Mouse (Mus musculus) left cerebral cortex, adult 9 months (tissue): ENCODE data around the gene Pafah1b3.
A peak's percentile ranks its signal among the peaks of the same experiment; 100 is the strongest.
"Not testable (repeated sequence)": the region's sequence is repeated elsewhere in the genome, so short reads cannot be mapped to it uniquely, and the experiment has no call there.

ENCODE experiments used
- DNase-seq, 2 experiments: peaks; one replicate each; pipeline ENCODE4 v3.0.0; 2022; ENCODE audit warnings: low spot score in 2 of 2

Pafah1b3 gene

GRCm38 (mm10) chr7:25269029-25269428 lies 28.8 kb downstream of the Pafah1b3 start:
- no peak for DNase-seq

DNA sequence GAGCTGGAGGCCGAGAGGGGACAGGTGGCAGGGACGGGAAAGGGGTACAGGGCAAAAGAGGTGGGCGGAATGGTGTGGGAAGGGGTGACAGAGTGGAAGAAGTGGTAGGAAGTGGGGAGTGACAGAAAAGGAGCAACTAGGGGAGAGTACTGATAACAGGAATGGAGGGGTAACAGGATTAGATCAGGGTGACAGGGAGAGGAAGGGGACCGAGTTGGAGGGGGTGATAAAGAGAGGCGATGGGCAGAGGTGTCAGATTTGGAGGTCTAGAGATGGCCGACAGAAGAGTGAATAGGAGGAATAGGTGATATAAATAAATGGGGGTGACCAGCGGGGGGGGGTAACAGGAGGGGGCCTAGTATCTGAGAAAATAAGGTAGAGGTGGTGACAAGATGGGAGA lies 29.2 kb downstream of the Pafah1b3 start:
- DNase-seq, result no peak

GRCm38 (mm10) chr7:25267751-25268463 lies 29.9 kb downstream of the Pafah1b3 start:
- DNase-seq, result peak; percentile 100

DNA sequence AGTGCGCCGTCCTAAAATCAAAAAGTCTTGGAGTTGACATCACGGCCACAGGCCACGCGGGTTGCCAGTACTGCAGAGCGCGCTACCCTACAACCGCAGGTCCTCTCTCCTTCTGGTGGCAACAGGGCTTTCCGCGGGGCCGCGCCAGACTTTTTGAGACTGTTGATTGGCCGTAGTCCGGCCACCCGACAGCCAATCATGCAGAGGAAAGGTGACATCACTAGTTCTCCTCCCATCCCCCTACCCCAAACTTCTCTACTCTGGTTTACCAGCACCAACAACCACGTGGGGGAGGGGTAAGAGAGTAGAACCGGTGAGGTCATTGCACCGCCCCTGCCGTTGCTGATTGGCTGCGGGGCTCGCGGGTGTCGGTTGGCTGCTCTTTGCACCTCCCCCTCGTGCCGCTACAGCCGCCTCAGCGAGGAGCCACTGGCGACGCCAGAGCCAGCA lies 30.5 kb downstream of the Pafah1b3 start, which contains the start of gene Cic:
Gene Cic (plus strand): TSS at position 404 of the 450 bp plus-strand sequence.
- peak; percentile 97 to 100 for DNase-seq

DNA sequence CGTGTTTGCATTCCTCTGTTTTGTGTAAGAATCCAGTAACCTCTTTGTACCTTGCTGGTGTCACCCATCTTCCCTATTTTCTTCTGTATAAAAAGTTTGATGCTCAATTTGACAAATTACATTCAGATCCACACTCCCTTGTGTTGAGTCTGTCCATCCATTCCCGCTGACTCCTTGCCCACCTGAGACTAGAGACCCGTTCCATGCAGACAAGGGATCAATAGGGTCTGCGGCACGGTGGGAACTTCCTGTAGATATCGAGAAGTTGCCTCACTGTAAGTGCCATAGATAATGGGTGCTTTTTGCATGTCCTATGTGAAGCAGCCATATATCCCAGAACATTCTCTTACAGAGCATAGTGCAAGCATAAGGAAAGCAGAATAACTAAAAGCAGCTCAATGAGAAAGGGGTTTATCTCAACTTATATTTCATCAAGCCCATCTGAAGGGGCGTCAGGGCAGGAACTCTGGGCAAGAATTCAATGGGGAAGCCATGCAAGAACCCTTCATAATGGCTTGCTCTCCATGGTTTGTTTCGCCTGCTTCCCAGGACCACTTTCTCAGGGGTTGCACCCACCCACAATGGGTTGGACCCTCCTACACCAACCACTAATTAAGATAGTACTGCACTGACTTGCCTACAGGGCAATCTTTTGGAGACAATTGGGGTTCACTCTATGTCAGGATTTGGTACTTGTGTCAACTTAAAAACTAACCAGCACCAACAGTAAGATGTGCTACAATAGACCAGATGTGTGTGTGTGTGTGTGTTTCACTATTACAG lies 31.4 kb downstream of the Pafah1b3 start:
- DNase-seq, result no peak

- not testable (repeated sequence) for DNase-seq
Observed at GRCm38 (mm10) chr7:25265743-25266142, 32.0 kb downstream of the Pafah1b3 start.

DNA sequence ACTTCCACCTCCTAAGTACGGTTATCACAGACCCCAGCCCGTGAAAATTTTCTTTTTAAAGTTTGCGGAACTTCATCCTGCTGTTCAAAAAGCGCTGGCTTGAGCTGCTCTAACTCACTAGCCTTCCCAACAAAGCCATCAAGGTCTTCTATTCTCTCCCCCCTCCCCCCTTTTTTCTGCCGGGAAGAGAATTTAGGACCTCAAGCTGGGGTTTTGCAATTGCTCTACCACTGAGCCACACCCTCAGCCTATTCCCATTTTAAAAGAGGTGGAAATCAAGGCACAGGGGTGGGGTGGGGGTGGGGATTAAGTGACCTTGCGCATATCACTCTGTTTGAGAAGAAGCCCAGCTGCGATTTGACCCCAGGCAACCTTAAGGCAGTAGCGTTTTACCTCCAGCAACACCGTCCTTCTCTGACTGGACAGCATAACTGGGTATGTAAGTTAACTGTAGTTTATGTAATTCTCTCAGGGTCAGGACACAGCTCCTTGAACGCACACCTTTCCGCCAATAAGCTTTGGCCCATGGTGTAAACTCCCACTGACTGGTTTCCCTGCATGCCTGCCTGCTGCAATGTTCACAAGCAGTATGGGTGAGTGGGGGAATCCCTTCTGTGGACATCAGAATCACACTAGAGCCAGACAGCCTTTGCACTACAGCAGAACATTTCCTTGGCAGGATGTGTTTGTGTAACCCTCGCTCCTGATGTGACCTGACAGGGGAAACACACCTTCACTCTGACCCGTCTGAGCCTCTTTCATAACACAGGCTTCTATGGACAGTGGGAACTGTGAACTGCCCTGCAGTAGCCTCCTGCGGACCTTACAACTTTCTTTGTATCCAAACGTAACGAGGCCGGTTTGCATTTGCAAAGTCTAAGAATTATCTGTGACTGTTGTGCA lies 33.6 kb downstream of the Pafah1b3 start:
- no peak for DNase-seq

DNA sequence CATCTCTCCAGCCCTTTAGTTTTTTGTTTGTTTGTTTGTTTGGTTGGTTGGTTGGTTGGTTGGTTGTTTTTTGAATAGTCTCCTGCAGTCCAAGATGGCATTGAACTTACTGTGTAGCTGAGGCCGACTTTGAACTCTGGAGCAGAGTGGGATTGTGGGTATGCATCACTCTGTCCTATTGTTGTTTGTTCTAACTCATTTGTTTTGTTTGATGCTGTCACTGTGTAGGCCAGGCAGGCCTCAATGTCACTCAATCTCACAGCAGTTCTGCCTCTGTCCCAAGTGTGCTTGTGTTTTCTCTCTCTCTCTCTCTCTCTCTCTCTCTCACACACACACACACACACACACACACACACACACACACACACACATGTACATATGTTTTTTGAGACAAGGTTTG lies 35.9 kb downstream of the Pafah1b3 start:
- DNase-seq, result no peak

DNA sequence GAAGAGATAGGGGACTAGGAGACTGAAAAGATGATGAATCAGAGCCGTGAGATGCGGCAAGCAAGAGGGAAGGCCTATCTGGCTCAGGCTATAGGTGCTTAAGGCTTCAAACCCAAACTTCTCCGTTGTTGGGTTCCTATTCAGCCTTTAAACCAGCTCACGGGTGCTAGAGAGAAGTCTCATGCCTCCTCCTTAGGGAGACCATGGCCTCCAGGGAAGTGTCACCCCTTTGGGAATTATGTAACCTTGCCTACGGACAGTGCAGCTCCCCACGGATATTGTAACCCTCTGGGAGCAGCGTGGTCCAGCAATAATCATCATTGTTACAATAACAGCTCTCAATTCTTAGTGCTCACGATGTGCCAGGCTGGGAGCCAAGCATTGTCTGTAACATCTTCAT lies 46.0 kb downstream of the Pafah1b3 start:
- DNase-seq, result no peak

DNA sequence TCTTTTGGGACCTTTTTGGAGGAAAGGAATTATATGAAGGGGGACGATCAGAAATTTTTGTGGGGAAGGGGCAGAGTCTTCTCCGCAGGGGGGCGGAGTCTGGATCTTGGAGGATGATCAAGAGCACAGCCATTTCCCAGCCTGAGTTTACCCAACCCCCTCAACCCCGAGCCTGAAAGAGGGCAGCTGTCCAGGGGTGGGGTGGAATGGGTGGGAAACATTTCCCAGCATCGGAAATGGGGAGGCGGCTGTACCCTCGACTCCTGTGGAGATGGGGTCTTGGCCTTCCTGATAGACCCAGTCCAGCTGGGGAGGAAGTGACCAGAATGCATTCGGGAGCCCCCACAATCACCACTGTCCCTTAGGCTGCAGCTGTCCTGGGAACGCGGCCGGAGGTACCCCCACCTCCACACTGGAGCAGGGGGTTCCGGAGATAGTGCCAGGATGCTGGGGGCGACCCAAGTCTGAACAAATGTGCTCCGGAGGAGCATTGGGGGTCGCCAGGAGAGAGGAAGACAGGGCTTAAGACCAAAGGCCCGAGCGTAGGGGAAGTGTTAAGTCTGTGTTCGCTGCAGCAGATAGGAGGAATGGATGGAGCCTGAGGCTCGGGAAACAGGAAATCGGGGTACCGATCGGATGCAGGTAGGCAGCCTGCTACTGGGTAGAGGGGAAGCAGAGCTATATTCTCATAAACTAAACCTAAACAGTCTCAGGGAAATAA lies 46.6 kb downstream of the Pafah1b3 start:
- no peak for DNase-seq

- peak; percentile 85 to 96 for DNase-seq
Observed at GRCm38 (mm10) chr7:25250141-25250972, 47.4 kb downstream of the Pafah1b3 start, which contains the start of gene Erf. Erf (minus strand) TSS chr7:25250761.

DNA sequence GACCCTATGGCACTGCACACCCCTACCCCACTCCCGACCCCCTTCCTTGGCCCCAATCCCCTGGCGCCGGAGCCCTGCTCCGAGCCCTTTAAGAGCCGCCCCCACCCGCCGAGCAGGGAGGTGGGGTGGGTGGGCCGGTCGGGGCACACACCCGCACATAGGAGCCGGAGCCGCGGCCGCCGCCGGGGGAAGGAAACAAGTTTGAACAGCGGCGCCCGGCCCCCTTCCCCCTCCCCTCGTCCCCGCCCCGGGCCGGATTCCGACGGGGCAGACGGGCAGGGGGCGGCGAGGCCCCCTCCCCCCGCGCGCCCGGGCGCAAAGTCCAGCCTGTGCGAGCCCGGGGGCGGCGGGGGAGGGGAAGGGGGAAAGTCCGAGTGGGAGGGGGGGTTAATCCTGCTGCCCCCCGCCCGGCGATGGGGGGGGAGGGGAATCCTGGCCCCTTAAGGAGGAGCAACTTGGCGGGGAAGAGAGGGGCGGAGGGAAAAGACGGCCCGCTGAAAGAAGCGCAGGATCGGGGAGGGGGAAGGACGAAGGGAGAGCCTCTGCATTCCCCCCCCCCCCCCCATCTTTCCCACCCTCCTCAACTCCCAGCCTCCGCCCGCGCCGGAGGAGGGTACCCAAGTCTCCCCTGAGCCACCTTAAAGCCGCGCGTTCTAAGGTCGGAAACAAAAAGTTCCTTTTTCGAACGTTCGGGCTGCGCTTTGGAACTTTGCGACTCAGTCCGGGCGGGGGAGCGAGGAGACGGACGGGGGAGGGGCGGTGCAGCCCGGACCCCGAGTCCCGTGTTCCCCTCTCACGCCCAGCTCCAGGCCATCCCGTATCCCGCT lies 48.3 kb downstream of the Pafah1b3 start:
- DNase-seq, result peak in 1 of 2 experiments; percentile 65

- no peak for DNase-seq
Observed at GRCm38 (mm10) chr7:25248846-25249313, 48.9 kb downstream of the Pafah1b3 start.

DNA sequence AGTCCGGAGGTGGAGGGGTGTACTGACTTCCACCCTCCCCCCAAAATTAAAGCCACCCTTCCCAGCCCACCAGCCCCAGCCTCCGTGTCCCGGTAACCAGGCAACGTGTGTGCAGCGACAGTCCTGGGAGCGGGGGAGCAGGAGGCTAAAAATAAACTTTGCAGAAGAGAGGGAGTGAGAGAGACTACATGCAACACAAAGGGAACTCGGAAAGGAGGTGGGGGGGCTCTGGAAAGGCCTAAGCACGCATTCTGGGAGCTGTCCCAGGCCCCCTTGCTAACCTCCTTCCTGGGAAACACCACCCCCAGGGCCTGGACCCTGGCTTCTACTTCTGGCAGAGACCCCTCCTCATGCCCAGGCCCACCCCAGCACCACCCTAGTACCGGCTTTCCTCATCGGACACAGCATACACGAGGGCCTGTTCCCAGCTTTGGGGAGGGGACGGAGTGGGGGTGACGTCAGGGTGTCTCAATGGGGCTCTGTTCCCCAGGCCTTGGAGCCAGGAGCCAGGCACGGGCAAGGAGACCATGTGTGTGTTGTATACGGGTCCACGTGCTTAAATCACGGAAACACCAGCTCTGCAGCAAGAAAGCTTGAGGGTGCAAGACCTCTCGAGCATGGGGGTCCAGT lies 49.7 kb downstream of the Pafah1b3 start:
- peak; percentile 81 to 82 for DNase-seq

DNA sequence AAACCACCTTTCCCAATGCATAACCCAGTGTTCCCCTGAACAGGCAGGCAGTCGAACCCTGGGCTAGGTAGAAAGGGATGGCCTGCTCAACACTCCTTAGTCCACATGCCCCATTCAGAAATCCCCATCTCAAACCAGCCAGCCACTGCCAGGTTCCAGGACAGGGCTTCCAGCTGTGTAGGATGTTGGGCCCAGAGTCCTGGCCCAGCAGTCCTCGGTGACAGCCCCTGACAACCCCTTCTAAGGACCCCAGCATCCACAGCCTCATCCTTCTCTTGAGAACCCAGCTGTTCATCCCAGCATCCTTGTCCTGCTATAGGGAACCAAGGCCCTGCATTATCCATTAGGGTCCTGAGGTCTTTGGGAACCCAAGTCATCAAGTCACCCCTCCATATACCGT lies 50.3 kb downstream of the Pafah1b3 start:
- no peak for DNase-seq

- no peak for DNase-seq
Observed at GRCm38 (mm10) chr7:25246759-25247137, 51.0 kb downstream of the Pafah1b3 start.

- DNase-seq, result peak in 1 of 2 experiments; percentile 71
Observed at GRCm38 (mm10) chr7:25246079-25246758, 51.6 kb downstream of the Pafah1b3 start.
